Mouse (Mus musculus) frontal cortex, postnatal 14 days (tissue): ENCODE results near the gene Hemgn.
A peak's percentile ranks its signal among the peaks of the same experiment; 100 is the strongest.

Source experiments
- DNase-seq, 2 experiments: peaks; one replicate each; pipeline ENCODE4 v3.0.0; 2022; ENCODE audit warnings: low spot score in 2 of 2

Hemgn gene

DNA sequence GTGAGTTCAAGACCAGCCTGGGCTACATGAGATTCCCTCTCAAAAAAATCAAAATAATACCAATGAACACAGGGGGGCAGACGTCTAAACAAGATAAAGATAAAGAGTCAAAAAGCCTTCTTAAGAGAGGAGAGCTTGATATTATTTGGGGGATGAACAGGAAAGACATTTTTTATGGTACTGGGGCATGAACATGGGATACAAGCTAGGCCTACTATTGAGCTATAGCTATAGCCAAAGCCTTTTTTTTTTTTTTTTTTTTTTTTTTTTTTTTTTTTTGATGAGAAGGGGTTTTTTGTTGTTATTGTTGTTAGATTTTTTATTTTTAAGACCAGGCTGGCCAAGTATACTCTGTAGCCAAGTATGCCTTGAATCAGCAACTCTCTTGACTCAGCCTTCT lies 1.2 kb downstream of the Hemgn start:
- no peak for DNase-seq

- DNase-seq: no peak
Measured at GRCm38 (mm10) chr4:46411489-46411888, 1.8 kb downstream of the Hemgn start.

- no peak for DNase-seq
Measured at GRCm38 (mm10) chr4:46410677-46411076, 2.6 kb downstream of the Hemgn start.

GRCm38 (mm10) chr4:46406966-46407703 lies 6.2 kb downstream of the Hemgn start:
- no peak for DNase-seq

DNA sequence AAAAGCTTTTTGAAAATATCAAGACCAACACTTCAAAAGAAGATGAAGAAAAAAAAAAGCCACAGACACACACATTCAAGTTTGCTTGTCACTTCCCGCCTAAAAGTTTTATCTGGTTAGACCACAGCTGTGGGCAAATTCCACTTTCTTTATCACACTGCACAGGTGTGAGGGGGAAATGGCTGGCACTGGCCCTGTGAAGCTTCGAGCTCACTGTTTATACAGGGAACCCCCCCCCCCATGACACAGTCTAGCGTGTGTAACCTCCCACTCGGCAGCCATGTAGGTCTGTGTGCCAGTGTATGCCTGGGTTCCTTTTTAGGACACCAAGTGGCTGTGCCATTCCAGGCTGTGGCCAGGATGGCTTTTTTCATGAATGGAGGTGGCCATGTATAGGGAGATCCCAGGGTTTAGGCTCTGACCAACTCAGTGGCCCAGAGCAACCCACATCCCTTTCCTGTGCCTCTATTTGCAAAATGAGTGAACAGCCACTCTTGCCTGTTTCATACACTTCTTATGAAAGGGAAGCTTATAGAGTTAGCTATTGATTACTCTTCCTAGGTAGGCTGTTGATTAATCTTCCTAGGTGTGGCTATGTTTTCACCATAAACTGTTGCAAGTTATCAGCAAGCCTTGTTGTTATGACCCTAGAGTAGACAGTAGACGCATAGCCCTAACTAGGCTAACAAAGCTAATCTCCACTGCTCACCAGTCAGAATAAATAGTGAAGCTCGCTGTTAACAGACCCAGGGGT lies 9.1 kb downstream of the Hemgn start:
- no peak for DNase-seq

- DNase-seq: no peak
Measured at GRCm38 (mm10) chr4:46398839-46399238, 14.5 kb downstream of the Hemgn start.

DNA sequence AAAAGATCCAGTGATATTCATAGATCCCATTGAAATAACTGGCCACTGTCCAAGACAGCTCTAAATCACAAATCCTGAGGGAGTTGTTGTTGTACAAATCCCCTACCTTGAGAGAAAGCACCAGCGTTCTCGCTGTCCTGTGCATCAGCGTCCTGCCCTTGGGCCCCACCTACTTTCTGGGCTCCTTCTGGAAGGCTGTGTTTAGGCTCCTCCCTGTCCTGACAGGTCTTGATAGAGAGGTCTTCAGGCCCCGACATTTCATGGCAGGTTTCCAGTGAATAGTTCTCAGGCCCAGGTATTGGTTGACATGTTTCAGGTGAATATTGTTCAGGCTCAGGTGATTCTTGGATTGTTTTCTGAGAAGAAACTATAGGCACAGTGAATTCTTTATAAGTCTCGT lies 17.6 kb downstream of the Hemgn start:
- no peak for DNase-seq

GRCm38 (mm10) chr4:46394388-46394787 lies 18.9 kb downstream of the Hemgn start:
- no peak for DNase-seq

- peak; percentile 61 to 65 for DNase-seq
Measured at GRCm38 (mm10) chr4:46390390-46390970, 22.8 kb downstream of the Hemgn start.

DNA sequence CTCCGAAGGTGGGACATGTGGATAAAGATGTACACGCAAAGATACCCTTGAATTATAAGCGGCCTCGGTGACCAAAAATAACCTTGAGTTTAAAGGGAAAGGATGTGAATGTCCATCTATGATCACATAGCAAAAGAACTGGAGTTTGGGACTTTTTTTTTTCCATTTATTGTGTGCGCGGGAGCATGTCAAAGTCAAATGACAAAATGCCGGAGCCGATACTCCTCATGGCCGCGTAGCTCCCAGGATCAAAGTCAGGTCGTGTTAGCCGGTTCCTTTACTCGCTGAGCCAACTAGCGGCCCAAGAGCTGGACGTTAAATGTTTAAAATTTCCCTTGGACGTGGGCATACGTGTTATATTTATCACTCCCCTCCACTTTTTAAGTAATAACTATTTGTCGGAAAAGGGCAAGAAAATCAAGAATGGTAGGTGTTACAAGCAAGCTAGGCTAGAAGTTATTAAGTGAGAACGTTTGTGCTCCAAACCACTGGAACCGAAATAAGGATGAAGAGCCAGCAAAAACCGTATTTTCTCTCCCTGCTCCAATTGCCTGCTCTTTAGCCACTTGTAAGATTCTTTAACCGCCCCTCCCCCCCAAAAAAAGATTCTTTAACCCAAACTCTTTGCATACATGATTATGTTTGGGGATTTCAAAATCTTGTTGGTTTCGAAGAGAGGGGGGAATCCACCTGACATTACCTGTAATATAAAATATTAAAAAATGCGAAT lies 23.5 kb downstream of the Hemgn start:
- no peak for DNase-seq

DNA sequence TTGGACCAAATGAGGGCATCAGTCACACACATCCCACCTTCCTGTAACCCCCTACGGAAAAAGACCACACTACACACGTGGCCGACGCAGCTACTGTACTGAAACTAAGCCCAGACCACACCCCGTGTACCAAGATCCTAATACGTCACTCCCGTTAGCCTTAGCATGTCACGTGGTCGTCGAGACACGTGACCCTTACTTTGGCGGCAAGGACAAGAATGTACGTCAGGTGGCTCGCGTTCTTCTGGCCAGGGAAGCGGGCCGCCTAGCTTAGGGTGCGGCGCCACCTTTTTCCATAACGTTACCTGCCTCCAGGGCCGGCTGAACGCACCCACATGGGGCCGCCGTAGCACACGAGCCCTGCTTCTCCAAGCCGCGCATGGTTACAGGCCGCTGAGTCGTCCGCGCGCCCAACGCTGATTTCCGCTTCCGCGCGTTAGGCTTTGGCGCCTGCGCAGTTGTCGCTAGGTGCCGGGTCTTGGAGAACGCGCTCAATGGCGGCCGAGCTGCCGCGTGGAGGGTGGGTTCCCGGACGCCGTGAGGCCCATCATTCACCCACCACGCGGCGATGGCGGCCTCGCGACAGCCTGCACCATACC lies 24.2 kb downstream of the Hemgn start, which contains the start of gene Trmo:
Gene Trmo (minus strand): TSS at position 425 of the 599 bp plus-strand sequence.
- DNase-seq: peak; percentile 89 to 90

DNA sequence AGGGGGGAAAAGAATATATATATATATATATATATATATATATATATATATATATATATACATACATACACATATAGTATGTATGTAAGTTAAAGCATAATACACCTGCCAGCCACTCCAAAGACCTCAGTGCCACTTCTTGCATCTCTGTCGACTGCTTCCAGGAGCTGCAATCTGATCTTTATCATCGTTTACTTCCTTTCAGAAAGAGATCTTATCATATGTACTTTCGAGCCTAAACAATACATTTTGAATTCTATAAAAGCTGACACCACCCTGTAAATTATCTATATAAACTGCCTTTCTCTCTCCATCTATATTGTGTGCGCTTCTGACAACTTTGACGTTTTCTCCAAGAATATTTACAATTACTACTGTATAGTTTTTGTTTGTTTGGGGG lies 24.8 kb downstream of the Hemgn start:
- DNase-seq: no peak

- DNase-seq: peak; percentile 66 to 77
Measured at GRCm38 (mm10) chr4:46374869-46375368, 38.4 kb downstream of the Hemgn start.

- DNase-seq: no peak
Measured at GRCm38 (mm10) chr4:46374455-46374854, 38.9 kb downstream of the Hemgn start.

DNA sequence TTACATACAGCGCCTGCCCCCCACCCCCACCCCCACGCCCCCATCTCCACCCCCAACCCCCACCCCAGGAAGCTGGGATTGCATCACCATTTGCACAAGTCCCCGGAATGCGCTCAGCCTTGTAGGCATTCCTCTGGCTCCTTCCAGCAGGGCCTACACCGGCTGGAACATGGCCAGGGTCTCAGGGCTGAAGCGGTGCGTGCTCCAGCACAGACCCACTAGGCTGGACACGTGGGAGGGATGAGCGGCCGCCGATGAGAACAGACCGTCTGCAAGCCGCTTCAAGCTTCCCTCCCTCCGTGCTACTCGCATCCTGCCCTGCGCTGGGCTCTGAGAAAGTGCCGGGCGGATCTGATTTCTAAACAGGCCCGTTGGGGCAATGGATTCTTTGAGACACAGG lies 42.3 kb downstream of the Hemgn start:
- DNase-seq: peak in 1 of 2 experiments; percentile 14

DNA sequence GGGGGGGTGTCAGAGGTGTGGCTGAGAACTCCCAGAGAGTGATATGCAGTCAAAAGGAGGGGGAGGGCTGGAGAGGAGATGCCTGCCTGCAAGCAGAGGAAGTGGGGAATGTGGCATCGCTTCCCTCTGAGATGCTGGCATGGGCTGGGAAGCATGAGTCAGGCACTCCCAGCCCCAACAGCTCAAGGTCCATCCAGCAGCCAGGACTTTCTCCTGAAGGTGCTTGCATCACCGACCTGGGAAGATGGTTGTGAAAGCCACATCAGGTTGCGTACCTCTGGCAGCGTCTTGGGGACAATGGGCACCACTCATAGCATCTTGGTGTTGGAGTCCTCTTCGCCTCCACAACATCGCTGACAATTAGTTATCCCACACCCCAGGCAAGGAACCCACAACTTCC lies 42.9 kb downstream of the Hemgn start:
- no peak for DNase-seq

DNA sequence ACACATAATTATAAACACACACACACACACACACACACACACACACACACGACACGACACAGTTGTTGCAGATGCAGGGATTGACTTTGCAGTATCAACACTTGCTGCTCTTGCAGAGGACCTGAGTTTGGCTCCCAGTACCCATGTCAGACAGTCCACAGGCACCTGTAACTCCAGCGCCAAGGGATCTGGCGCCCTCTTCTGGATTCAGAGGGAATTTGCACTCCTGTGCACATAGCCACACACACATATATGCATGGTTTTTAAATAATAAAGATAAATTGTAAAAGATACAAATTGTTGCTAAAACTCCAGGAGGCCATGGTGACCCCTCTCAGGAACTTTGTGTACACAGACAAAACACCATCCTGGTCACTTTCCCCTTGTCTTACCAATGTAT lies 44.2 kb downstream of the Hemgn start:
- DNase-seq: no peak

DNA sequence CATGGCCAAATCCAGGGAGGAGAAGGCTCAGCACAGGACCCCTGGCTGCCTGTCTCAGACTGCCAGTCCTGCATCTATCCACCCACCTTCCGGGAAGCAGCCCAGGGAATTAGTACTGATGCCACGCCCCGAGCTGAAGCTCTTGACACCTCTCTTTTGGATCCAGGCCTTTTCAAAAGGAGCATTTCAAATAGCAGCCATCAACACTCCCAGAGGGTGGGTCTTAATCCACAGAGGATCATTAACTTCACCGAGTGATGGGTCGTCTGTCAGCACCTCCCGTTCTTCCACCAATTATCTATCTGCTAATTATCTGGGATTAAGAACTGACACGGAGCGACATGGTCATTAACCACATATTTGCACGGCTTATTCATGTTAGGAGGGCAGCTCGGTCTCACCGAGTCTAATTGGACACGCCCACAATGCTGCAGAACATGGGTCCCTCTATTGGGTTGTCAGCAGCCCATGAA lies 45.8 kb downstream of the Hemgn start:
- no peak for DNase-seq

GRCm38 (mm10) chr4:46364360-46364759 lies 48.9 kb downstream of the Hemgn start:
- no peak for DNase-seq

- peak in 1 of 2 experiments; percentile 31 for DNase-seq
Measured at GRCm38 (mm10) chr4:46361258-46361657, 52.0 kb downstream of the Hemgn start.

GRCm38 (mm10) chr4:46359539-46360253 lies 53.6 kb downstream of the Hemgn start:
- no peak for DNase-seq
